Mouse (Mus musculus) spleen, postnatal 0 days (tissue): Measurements from ENCODE around the gene Csn1s2b. TPM values are rescaled to one million over a fixed set of nuclear protein-coding genes. Genes with fewer than 3 reads are reported as not detected.

ENCODE experiments used
- polyA plus RNA-seq: library from polyadenylated mRNA; unstranded; fragments of >200 nt; fragmentation: Nextera tagmentation; extraction: Ambion mirVana; gene quantifications from 2 replicates; pipeline ENCODE4 v1.2.1, GENCODE M21; 2015

Csn1s2b gene
- polyA plus RNA-seq = not detected in 2 replicates

DNA sequence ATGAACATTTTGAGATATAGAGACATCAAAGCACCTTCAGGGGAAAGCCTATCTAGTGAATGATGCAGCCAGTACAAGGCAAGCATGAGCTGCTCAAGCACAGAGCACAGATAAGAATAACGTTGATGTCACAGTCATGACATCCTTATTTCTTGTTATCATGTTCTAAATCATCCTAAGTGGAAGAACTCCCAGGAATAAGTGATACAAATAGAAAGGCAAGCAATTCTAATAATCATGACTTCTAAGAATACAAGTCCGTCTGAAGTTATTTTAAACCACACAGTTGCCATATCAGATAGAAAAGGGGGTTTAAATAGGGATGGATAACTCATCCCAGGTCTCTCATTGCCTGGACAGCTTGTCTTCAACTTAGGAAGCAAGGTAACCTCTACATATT, at the start of gene Csn1s2b:
Gene Csn1s2b, plus strand, starts transcription at position 301 of the 400 bp plus-strand sequence.

DNA sequence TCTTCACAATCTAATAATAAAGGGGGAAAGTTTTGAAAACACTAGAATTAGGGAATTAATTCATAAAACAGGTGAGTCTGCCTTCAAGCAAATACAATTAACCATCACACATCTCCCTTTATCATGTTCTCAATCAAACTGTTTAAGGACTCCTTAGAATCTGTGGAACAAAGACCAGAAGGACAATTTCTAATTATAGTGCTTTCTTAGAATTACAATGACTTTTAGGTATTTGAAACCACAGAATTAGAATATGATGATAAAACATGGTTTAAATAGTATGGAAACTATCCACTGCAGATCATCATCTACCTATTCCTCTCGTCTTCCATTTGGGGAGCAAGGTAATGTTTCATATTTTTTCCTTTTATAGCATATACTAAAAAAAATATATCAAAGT, 33.6 kb upstream of the Csn1s2b start, which contains the start of gene Csn1s2a:
Gene Csn1s2a, plus strand, starts transcription at position 301 of the 400 bp plus-strand sequence.

DNA sequence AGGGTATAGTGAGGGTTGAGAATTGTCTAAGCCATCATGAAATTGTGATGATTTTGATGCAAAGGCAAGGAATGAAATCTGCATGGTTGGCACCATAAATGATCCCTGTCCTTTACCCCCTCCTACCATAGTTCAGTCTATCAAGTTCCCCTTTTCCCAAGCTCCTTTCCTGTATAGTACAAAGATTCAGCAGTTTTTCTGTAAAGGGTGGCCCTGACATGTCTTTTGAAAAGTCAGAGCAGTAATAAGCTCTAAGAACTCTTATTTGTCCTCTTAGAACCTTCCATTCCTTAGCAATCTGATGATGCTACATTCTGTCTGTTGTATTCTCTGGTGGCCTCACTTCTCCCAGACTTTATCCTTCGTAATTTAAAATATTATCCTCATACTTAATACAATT, 17.5 kb downstream of the Csn1s2b start, which contains the start of gene Prr27:
Gene Prr27, plus strand, starts transcription at position 301 of the 400 bp plus-strand sequence.

Other genes starting within 250 kb of the Csn1s2b start
- not detected in 2 replicates for gene Sult1d1, start 239.1 kb upstream of the Csn1s2b start, polyA plus RNA-seq
- not detected in 2 replicates for gene Sult1e1, start 216.5 kb upstream of the Csn1s2b start, polyA plus RNA-seq
- not detected in 2 replicates for gene Csn1s1, start 141.9 kb upstream of the Csn1s2b start, polyA plus RNA-seq
- gene Csn2, start 108.5 kb upstream of the Csn1s2b start, polyA plus RNA-seq = 0.14 TPM in 1 of 2 replicates, not detected in the other
- gene Csn1s2a, start 33.5 kb upstream of the Csn1s2b start, polyA plus RNA-seq = not detected in 2 replicates
- not detected in 2 replicates for gene Prr27, start 17.6 kb downstream of the Csn1s2b start, polyA plus RNA-seq
- not detected in 2 replicates for gene Odam, start 76.9 kb downstream of the Csn1s2b start, polyA plus RNA-seq
- gene Csn3, start 117.5 kb downstream of the Csn1s2b start, polyA plus RNA-seq = 0.22 and 0.24 TPM in 2 replicates
- not detected in 2 replicates for gene 2310003L06Rik, start 161.4 kb downstream of the Csn1s2b start, polyA plus RNA-seq
- not detected in 2 replicates for gene Gm28434, start 161.4 kb downstream of the Csn1s2b start, polyA plus RNA-seq
- not detected in 2 replicates for gene Cabs1, start 171.4 kb downstream of the Csn1s2b start, polyA plus RNA-seq
- gene Smr3a, start 194.5 kb downstream of the Csn1s2b start, polyA plus RNA-seq = not detected in 2 replicates